Mouse (Mus musculus): ENCODE measurements around the gene Pm20d1. TPM values are rescaled to one million over a fixed set of nuclear protein-coding genes. Genes with fewer than 3 reads are reported as not detected.
"Not testable (repeated sequence)": the region's sequence is repeated elsewhere in the genome, so short reads cannot be mapped to it uniquely, and the experiment has no call there.

Pm20d1 gene
- polyA plus RNA-seq, 1 experiment from 2014 or later: 0.41 TPM

DNA sequence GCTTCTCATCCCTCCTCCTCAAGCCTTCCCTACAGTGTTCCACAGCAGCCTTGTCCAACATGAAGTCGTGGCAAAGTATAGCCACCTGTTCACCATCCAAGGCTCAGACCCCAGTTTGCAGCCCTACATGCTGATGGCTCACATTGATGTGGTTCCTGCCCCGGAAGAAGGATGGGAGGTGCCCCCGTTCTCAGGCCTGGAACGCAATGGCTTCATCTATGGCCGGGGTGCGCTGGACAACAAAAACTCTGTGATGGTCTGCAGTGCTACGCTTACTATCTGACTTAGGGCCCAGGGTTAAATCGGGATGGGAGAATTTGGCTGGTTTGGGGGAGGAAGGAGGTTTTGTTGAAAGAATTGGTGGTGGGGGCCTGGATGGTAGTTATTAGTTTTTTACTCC, 3.9 kb downstream of the Pm20d1 start:
- Histone ChIP-seq H3K27me3 (no peaks in the 10 kb centered on the region), H3K9ac (no peak overlapping the region), H3K4me1 (replicated peaks) (no peaks in the 10 kb centered on the region; the same call in 1 of the 2 replicates), H3K9me3 (no peaks in the 10 kb centered on the region), H3K4me2 (no peak overlapping the region), H3K4me3 (no peak overlapping the region), H3K36me3 (no peaks in the 10 kb centered on the region), H3K27ac (replicated peaks) (no peak overlapping the region)
- 93% methylated on average over 8 of the region's 8 CpGs for WGBS
- no peak for ATAC-seq (ENCODE audit: low FRiP score, low read depth)

DNA sequence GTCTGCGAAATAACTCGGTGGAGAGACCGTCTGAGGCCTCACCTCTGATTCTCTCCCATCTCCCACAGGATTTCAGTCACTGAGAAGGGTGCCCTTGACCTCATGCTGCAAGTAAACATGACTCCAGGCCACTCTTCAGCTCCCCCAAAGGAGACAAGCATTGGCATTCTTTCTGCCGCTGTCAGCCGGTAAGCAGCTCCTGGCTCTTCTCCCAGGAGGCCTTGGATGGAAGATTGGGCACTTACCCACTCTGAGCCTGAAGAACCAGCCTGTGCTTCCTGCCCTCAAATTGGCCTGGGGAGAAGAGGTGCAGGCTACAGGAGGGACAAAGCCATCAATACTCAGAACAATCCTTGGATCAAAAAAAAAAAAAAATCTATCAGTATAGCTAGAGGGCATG, 5.5 kb downstream of the Pm20d1 start:
- H3K4me1 ChIP-seq (replicated peaks): no peaks in the 10 kb centered on the region
- H3K4me3 ChIP-seq: no peak overlapping the region
- no peak overlapping the region for H3K4me2 ChIP-seq
- no peak overlapping the region for H3K9ac ChIP-seq
- 78% methylated on average over 5 of the region's 5 CpGs for WGBS
- no peaks in the 10 kb centered on the region for H3K9me3 ChIP-seq
- H3K36me3 ChIP-seq: no peaks in the 10 kb centered on the region
- no peaks in the 10 kb centered on the region for H3K27me3 ChIP-seq
- H3K27ac ChIP-seq (replicated peaks): no peak overlapping the region
- no peak for ATAC-seq (ENCODE audit: low FRiP score, low read depth)

DNA sequence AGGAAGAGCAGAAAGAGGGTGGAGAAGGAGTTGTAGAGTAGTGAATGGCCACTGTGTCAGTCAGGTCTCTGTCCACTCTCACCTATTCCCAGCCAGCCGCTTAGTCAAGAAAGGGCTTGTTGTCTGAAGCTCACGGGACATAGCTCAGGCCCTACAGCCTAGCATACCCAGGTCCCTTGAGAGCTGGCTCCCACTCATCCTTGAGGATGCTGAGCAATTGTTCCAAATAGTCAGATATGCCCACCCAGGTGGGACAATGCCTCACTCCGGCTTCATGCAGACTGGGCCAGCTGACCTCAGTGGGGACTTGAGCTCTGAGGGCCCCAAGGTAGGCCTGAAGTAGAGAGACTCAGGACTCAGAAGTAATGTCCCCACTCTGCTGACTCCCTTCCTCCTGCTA, 7.0 kb downstream of the Pm20d1 start:
- H3K27ac ChIP-seq (replicated peaks): no peak overlapping the region
- 95% methylated on average over 3 of the region's 3 CpGs for WGBS
- no peaks in the 10 kb centered on the region for H3K9me3 ChIP-seq
- no peaks in the 10 kb centered on the region for H3K36me3 ChIP-seq
- no peak overlapping the region for H3K4me2 ChIP-seq
- H3K4me1 ChIP-seq (replicated peaks): no peaks in the 10 kb centered on the region
- H3K4me3 ChIP-seq: no peak overlapping the region
- H3K9ac ChIP-seq: no peak overlapping the region
- H3K27me3 ChIP-seq: no peaks in the 10 kb centered on the region
- ATAC-seq (ENCODE audit: low FRiP score, low read depth): no peak

DNA sequence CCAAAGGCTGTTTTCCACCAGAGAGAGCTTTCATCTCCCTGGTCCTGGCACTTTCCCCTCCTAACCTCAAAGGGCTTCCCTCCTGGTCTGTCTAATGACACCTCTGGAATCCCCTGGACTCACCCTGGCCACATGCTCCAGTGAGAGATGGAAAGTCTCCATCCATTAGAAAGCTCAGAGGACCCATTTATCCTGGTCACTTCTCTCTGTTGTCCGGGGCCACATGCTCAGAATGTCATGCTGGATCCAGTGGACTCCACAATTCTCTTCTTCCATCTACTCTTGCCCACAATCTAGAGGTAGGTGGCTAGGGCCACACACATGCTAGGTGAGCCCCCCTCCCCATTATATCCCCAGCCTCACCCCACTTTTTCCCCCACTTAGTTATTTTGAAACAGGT, 11.8 kb downstream of the Pm20d1 start:
- no peak overlapping the region for H3K4me2 ChIP-seq
- ATAC-seq (ENCODE audit: low FRiP score, low read depth): no peak
- 74% methylated on average over 1 of the region's 1 CpGs for WGBS
- H3K4me1 ChIP-seq (replicated peaks): no peaks in the 10 kb centered on the region
- H3K36me3 ChIP-seq: no peaks in the 10 kb centered on the region
- no peak overlapping the region for H3K4me3 ChIP-seq
- H3K27me3 ChIP-seq: no peaks in the 10 kb centered on the region
- H3K9me3 ChIP-seq: no peaks in the 10 kb centered on the region
- no peak overlapping the region for H3K27ac ChIP-seq (replicated peaks)
- no peak overlapping the region for H3K9ac ChIP-seq

DNA sequence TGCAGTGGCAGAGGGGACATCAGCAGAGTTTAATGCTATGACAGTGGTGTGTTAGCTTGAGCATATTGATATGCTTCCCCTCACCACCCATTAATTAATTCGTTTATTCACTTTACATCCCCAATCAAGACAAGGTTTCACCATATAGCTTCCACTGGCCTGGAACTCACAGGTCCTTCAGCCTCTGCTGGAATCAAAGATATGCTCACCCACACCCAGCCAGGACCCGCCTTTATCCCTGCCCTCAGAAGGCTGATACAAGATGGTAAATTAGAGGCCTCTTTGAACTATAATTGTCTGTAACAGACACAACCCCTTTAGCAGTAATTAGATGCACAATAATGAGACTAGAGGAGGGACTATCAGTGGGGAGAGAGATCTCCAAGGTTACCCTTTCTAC, 12.5 kb downstream of the Pm20d1 start:
- H3K27me3 ChIP-seq: no peaks in the 10 kb centered on the region
- WGBS: 77% methylated on average over 2 of the region's 2 CpGs

DNA sequence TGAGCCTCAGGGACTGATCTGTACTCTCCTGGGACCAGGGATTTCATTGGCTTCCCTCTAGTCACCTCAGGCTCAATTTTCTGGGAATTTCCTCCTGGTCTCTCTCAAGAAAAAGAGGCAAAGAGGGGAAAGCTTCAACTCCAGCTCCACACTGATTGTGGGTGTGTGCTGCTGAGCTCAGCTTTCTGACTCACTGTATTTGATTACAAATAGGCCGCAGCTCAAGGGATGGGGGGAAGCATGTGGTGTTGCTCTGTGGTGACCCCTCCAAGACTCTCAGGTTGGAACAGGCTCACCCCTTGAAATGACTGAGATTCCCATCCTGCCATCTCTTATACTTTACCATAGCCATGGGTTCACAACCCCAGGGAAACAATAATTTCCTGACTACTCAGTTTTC, 14.2 kb downstream of the Pm20d1 start:
- no peak overlapping the region for H3K9ac ChIP-seq
- ATAC-seq (ENCODE audit: low FRiP score, low read depth): no peak
- H3K4me1 ChIP-seq (replicated peaks): no peaks in the 10 kb centered on the region
- no peak overlapping the region for H3K4me2 ChIP-seq
- WGBS: 88% methylated on average over 1 of the region's 1 CpGs
- H3K4me3 ChIP-seq: no peak overlapping the region
- H3K36me3 ChIP-seq: no peaks in the 10 kb centered on the region
- no peaks in the 10 kb centered on the region for H3K27me3 ChIP-seq
- H3K27ac ChIP-seq (replicated peaks): no peak overlapping the region
- no peaks in the 10 kb centered on the region for H3K9me3 ChIP-seq

More for the DNA sequence above, 12.5 kb downstream of the Pm20d1 start:
- H3K9ac ChIP-seq: no peak overlapping the region
- no peaks in the 10 kb centered on the region for H3K9me3 ChIP-seq
- no peak overlapping the region for H3K4me2 ChIP-seq
- H3K4me1 ChIP-seq (replicated peaks): no peaks in the 10 kb centered on the region
- no peak overlapping the region for H3K4me3 ChIP-seq
- no peak overlapping the region for H3K27ac ChIP-seq (replicated peaks)
- H3K36me3 ChIP-seq: no peaks in the 10 kb centered on the region
- ATAC-seq (ENCODE audit: low FRiP score, low read depth): no peak

DNA sequence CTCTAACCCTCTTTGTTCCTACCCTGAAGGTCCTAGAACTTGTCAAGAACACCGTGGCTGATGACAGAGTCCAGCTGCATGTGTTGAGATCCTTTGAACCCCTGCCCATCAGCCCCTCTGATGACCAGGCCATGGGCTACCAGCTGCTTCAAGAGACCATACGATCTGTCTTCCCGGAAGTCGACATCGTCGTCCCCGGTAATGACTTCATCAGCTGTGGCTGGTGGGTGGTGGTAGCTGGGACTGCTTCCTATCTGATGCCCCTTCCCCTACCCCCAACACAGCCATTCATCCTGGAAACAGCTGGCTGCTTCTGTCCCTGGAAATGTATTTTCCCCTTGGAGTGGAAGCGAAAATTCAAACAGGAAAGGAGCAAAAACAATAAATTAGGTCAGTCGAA, 14.8 kb downstream of the Pm20d1 start:
- H3K4me1 ChIP-seq (replicated peaks): no peaks in the 10 kb centered on the region
- no peak overlapping the region for H3K4me3 ChIP-seq
- H3K9me3 ChIP-seq: no peaks in the 10 kb centered on the region
- no peaks in the 10 kb centered on the region for H3K27me3 ChIP-seq
- no peaks in the 10 kb centered on the region for H3K36me3 ChIP-seq
- WGBS: 89% methylated on average over 9 of the region's 9 CpGs
- no peak overlapping the region for H3K4me2 ChIP-seq
- no peak for ATAC-seq (ENCODE audit: low FRiP score, low read depth)
- no peak overlapping the region for H3K9ac ChIP-seq
- H3K27ac ChIP-seq (replicated peaks): no peak overlapping the region

DNA sequence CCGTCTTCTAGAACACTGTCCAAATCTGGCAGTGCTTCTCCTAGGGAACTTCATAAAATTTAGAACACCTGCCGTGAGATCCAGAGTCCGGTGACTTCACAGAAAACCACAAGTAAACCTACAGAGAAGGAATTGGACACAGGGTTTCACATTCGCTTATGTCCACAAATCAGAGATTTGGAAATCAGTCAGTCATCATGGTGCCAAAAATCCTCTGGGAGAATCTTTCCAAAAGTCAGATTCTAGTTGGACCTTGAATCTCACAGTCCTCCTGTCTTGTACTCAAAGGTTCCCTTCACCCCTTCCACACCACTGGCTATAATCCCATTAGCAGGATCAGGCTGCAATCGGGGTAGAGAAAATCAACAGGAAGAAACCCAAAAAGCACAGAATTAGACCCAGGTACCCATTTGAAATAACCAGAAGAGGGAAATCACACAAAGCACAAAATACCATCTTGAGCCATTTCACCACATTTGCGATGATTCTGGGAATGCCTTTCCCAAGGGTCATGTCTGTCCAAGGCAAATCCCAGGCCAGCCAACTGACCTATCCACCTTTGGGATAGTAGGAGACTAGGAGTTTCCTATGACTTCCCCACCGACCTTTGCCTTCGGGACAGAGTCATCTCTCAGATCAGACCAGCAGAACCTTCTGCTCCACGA, 15.6 kb downstream of the Pm20d1 start:
- Histone ChIP-seq H3K9me3 (no peaks in the 10 kb centered on the region), H3K27ac (replicated peaks) (no peak overlapping the region), H3K9ac (no peak overlapping the region), H3K4me1 (replicated peaks) (no peaks in the 10 kb centered on the region), H3K4me2 (no peak overlapping the region), H3K4me3 (no peak overlapping the region), H3K36me3 (no peaks in the 10 kb centered on the region), H3K27me3 (no peaks in the 10 kb centered on the region)
- WGBS: 92% methylated on average over 9 of the region's 9 CpGs
- ATAC-seq (ENCODE audit: low FRiP score, low read depth): no peak

DNA sequence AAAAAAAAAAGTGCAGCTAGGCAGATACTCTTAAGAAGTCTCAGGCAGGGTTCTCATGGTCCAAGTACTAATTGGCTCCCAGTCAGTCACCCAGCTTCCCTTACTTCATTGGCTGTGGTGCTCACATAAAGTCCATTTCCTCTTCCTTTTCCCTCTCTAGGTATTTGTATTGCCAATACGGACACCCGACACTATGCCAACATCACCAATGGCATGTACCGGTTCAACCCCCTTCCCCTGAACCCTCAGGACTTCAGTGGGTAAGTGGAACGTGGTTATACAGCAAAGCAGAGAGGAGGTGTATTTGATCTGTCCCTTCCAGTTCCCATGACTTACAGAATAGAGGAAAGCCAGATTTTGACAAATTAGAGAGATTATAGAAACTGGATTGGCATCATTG, 16.6 kb downstream of the Pm20d1 start:
- no peaks in the 10 kb centered on the region for H3K27me3 ChIP-seq
- no peak overlapping the region for H3K4me2 ChIP-seq
- H3K9ac ChIP-seq: no peak overlapping the region
- no peak overlapping the region for H3K4me3 ChIP-seq
- no peak overlapping the region for H3K27ac ChIP-seq (replicated peaks)
- ATAC-seq (ENCODE audit: low FRiP score, low read depth): no peak
- H3K4me1 ChIP-seq (replicated peaks): no peaks in the 10 kb centered on the region
- 91% methylated on average over 4 of the region's 4 CpGs for WGBS
- H3K36me3 ChIP-seq: no peaks in the 10 kb centered on the region
- no peaks in the 10 kb centered on the region for H3K9me3 ChIP-seq

DNA sequence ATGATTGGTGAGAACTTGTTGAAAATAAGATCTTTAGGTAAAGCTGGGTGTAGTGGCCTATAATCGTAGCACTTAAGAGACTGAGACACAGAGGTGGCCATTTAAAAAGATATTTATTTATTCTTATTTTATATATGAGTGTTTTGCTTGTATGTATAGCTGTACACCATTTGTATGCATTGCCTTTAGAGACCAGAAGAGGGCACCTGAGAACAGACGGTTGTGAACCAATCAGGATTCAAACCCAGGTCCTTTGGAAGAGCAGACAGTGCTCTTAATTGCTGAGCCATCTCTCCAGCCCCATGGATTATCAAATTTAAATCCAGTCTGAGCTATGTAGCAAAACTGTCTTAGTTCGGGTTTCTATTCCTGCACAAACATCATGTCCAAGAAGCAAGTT, 17.0 kb downstream of the Pm20d1 start:
- no peak overlapping the region for H3K4me3 ChIP-seq
- no peak overlapping the region for H3K9ac ChIP-seq
- no peaks in the 10 kb centered on the region for H3K4me1 ChIP-seq (replicated peaks)
- H3K36me3 ChIP-seq: no peaks in the 10 kb centered on the region
- no peaks in the 10 kb centered on the region for H3K27me3 ChIP-seq
- 89% methylated on average over 3 of the region's 3 CpGs for WGBS
- no peak overlapping the region for H3K27ac ChIP-seq (replicated peaks)
- ATAC-seq (ENCODE audit: low FRiP score, low read depth): no peak
- no peaks in the 10 kb centered on the region for H3K9me3 ChIP-seq
- no peak overlapping the region for H3K4me2 ChIP-seq

DNA sequence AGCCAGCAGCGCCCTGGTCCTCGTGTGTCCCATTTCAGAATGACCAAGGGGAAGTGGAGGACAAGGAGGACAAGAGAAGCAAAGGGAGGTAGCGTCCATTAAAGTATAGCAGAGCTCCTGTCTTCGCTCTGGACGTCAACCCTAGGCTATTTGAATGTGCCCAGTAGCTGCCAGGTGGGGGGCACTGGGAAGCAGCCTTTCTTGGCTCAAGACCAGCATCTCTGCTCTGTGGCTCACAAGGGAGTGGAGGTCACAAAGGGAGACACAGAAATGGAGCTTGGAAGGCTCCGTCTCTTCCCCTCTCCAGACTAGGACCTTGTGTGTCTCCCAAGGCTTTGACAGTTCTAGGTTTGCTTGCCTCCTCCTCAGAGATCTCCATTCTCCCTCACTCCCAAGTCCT, 19.7 kb downstream of the Pm20d1 start:
- no peak for ATAC-seq (ENCODE audit: low FRiP score, low read depth)
- Histone ChIP-seq H3K4me2 (no peak overlapping the region), H3K36me3 (no peaks in the 10 kb centered on the region), H3K27ac (replicated peaks) (no peak overlapping the region), H3K4me3 (no peak overlapping the region), H3K9me3 (no peaks in the 10 kb centered on the region), H3K9ac (no peak overlapping the region), H3K27me3 (no peaks in the 10 kb centered on the region), H3K4me1 (replicated peaks) (no peaks in the 10 kb centered on the region)
- 76% methylated on average over 6 of the region's 6 CpGs for WGBS

DNA sequence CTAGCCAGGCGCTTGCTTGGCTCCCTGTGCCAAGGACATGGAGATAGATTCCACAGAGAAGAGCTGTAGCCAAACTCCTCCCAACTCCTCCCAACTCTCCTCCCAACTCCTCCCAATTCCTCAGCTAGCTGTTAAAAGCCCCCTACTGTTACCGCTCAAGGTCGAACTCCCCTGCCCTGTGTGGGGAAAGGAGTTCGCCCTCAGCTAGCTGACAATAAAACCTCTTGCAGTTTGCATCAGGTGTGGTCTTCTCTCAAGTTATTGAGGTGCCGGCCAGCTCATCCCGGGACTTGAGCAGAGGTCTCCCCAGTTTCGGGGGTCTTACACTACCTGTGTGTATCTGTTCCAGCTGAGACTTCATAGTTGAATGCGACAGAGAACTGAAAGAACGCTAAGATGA, 23.2 kb downstream of the Pm20d1 start:
- not testable (repeated sequence) for H3K36me3 ChIP-seq; H3K27ac ChIP-seq (replicated peaks); H3K9ac ChIP-seq; H3K4me1 ChIP-seq (replicated peaks); ATAC-seq (ENCODE audit: low FRiP score, low read depth); H3K4me3 ChIP-seq; H3K4me2 ChIP-seq; H3K27me3 ChIP-seq; H3K9me3 ChIP-seq
- 70% methylated on average over 9 of the region's 9 CpGs for WGBS

DNA sequence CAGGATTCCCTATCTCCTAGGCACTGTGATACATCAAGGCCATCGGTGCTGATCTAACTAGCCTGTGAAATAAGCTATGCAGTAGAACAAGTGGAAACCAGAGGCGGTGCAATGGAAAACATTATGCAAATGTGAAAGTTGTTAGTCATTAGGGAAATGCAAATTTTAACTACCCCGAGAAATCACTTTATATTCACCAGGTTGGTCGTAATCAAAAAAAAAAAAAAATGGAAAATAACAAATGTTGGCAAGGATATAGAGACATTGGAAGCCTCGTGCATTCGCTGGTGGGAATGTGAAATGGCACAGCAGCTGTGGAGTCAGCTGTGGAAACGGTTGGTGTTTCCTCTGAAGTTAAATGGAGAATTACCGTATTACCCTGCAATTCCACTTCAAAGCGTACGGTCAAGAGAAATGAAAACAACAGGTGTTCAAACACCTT, 23.7 kb downstream of the Pm20d1 start:
- no peaks in the 10 kb centered on the region for H3K9me3 ChIP-seq
- H3K4me1 ChIP-seq (replicated peaks): no peaks in the 10 kb centered on the region
- 68% methylated on average over 10 of the region's 10 CpGs for WGBS
- no peak overlapping the region for H3K27ac ChIP-seq (replicated peaks)
- H3K27me3 ChIP-seq: no peaks in the 10 kb centered on the region
- no peak overlapping the region for H3K9ac ChIP-seq
- ATAC-seq (ENCODE audit: low FRiP score, low read depth): no peak
- no peaks in the 10 kb centered on the region for H3K36me3 ChIP-seq
- no peak overlapping the region for H3K4me3 ChIP-seq
- H3K4me2 ChIP-seq: no peak overlapping the region
